Mouse (Mus musculus) megakaryocyte, embryonic 14.5 days (primary cell): ENCODE results near the gene Erbb4.

Experiments used
- FLI1 ChIP-seq: IDR thresholded peaks from 2 replicates; pipeline ENCODE4 v1.6.1; 2012; ENCODE audit warnings: low read length, inconsistent platforms, mixed read lengths
- GATA1 ChIP-seq: IDR thresholded peaks from 3 replicates; pipeline ENCODE4 v1.6.1; 2012; ENCODE audit warnings: mixed read lengths, low read length, inconsistent platforms, borderline replicate concordance

GRCm38 (mm10) chr1:68089623-68090022 lies 1018.2 kb downstream of the Erbb4 start:
- TF ChIP-seq GATA1 (no peak), FLI1 (no peak)
